ENCODE assay signal across 19 mouse cellular contexts in genomic region chr9:58548897-58549296, GRCm38 (mm10). TPM values are rescaled to one million over a fixed set of nuclear protein-coding genes. Genes with fewer than 3 reads are reported as not detected.
A peak's percentile ranks its signal among the peaks of the same experiment; 100 is the strongest.
DNase-seq lines count a peak whose midpoint lies in the region; ATAC-seq and TF ChIP-seq lines count a peak whose summit lies in the region.
"Had no signal": no experiment of that assay in that cellular context is flagged by ENCODE, and none has a peak within 500 bp of the region (broad histone marks: within the 10 kb centered on the region; RNA-seq: fewer than 3 reads in every experiment).

No protein-coding gene starts in this region.

- no peak for DNase-seq in midbrain, embryonic 10.5 days (ENCODE audit: low spot score)
- DNase-seq in midbrain, embryonic 14.5 days = no peak
- no peak for DNase-seq in left cerebral cortex, postnatal 14 days (ENCODE audit: low spot score in 2 of 2)
- DNase-seq: adrenal gland, adult 8-10 months; heart, adult 18-20 months; lung, adult 2 months; right cerebral cortex, postnatal 25 days; thymus, postnatal 25 days had no signal

- peak; percentile 88 for TF ChIP-seq EP300 in ES-Bruce4 (IDR thresholded peaks at IDR 0.05; ENCODE audit: insufficient read depth, low read depth, low read length)

- no peak for TF ChIP-seq POLR2A in ES-Bruce4 (IDR thresholded peaks at IDR 0.05; ENCODE audit: insufficient read depth, low read length)
- no peak for TF ChIP-seq POLR2A in embryonic fibroblast, embryonic 13.5 days (IDR thresholded peaks at IDR 0.05; ENCODE audit: low read depth, low read length)
- no peak for TF ChIP-seq POLR2A in olfactory bulb, adult 2 months (IDR thresholded peaks at IDR 0.05; ENCODE audit: insufficient read depth, low read depth, low read length)

- H3K27me3 ChIP-seq in midbrain, embryonic 10.5 days (ENCODE audit: low read depth, poor library complexity, severe bottlenecking) = no peaks in the 10 kb centered on the region
- no peaks in the 10 kb centered on the region for H3K27me3 ChIP-seq in midbrain, embryonic 14.5 days (ENCODE audit: control insufficient read depth, insufficient read depth, low read length)
- H3K27me3 ChIP-seq in ES-Bruce4 (ENCODE audit: control insufficient read depth, insufficient read depth, low read length, poor library complexity, severe bottlenecking) = no peaks in the 10 kb centered on the region
- H3K27me3 ChIP-seq: neural tube, embryonic 13.5 days had no signal

- no peak overlapping the region for H3K4me2 ChIP-seq in midbrain, embryonic 14.5 days (ENCODE audit: low read length)
- H3K4me2 ChIP-seq: liver, embryonic 11.5 days; neural tube, embryonic 13.5 days had no signal

- H3K9ac ChIP-seq in midbrain, embryonic 14.5 days (replicated peaks; ENCODE audit: low read length) = no peak overlapping the region
- H3K9ac ChIP-seq in ES-Bruce4 (ENCODE audit: low read depth, poor library complexity, severe bottlenecking) = no peak overlapping the region
- H3K9ac ChIP-seq: neural tube, embryonic 13.5 days had no signal

- no peak for TF ChIP-seq CTCF in ES-Bruce4 (IDR thresholded peaks at IDR 0.05; ENCODE audit: low read depth, low read length)
- no peak for TF ChIP-seq CTCF in embryonic fibroblast, embryonic 13.5 days (IDR thresholded peaks at IDR 0.05; ENCODE audit: borderline replicate concordance, insufficient read depth, low read length)
- TF ChIP-seq CTCF in olfactory bulb, adult 2 months (IDR thresholded peaks at IDR 0.05; ENCODE audit: insufficient read depth, low read depth, low read length) = no peak

- 51% methylated on average over 4 of the region's 4 CpGs for WGBS in midbrain, embryonic 10.5 days
- WGBS in midbrain, embryonic 14.5 days = 48% methylated on average over 4 of the region's 4 CpGs
- WGBS in olfactory bulb, adult 2 months = 39% methylated on average over 4 of the region's 4 CpGs

- H3K4me3 ChIP-seq in midbrain, embryonic 10.5 days = no peak overlapping the region
- H3K4me3 ChIP-seq in midbrain, embryonic 14.5 days (replicated peaks; ENCODE audit: low read depth, low read length) = no peak overlapping the region
- no peak overlapping the region for H3K4me3 ChIP-seq in ES-Bruce4 (ENCODE audit: low read depth, low read length)
- H3K4me3 ChIP-seq in embryonic fibroblast, embryonic 13.5 days (ENCODE audit: insufficient read depth, low read length) = no peak overlapping the region
- H3K4me3 ChIP-seq in olfactory bulb, adult 2 months (ENCODE audit: insufficient read depth, low read depth, low read length) = no peak overlapping the region
- H3K4me3 ChIP-seq: erythroblast, embryonic 14.5 days; limb, embryonic 10.5 days; neural tube, embryonic 13.5 days had no signal

- H3K4me1 ChIP-seq in midbrain, embryonic 10.5 days = peaks cover 36% of the 10 kb centered on the region
- H3K4me1 ChIP-seq in midbrain, embryonic 14.5 days (ENCODE audit: control insufficient read depth, insufficient read depth, low read length) = peaks cover 30% of the 10 kb centered on the region
- peaks cover 11% of the 10 kb centered on the region for H3K4me1 ChIP-seq in ES-Bruce4 (ENCODE audit: control insufficient read depth, insufficient read depth, low read length)
- peaks cover 18% of the 10 kb centered on the region for H3K4me1 ChIP-seq in embryonic fibroblast, embryonic 13.5 days (ENCODE audit: control insufficient read depth, insufficient read depth, low read length)
- peaks cover 42% of the 10 kb centered on the region for H3K4me1 ChIP-seq in olfactory bulb, adult 2 months (ENCODE audit: control insufficient read depth, insufficient read depth, low read length)

- H3K9me3 ChIP-seq in midbrain, embryonic 10.5 days (replicated peaks) = no peaks in the 10 kb centered on the region
- H3K9me3 ChIP-seq in midbrain, embryonic 14.5 days (ENCODE audit: control insufficient read depth, low read length) = no peaks in the 10 kb centered on the region
- H3K9me3 ChIP-seq in ES-Bruce4 (replicated peaks; ENCODE audit: control insufficient read depth, insufficient read depth, low read length, poor library complexity, severe bottlenecking) = no peaks in the 10 kb centered on the region
- H3K9me3 ChIP-seq: limb, embryonic 10.5 days; neural tube, embryonic 13.5 days had no signal

- H3K27ac ChIP-seq in midbrain, embryonic 10.5 days (replicated peaks) = 0 out of 2 replicates have a peak overlapping the region, but pooled peaks have one; percentile 34
- no peak overlapping the region for H3K27ac ChIP-seq in midbrain, embryonic 14.5 days (replicated peaks; ENCODE audit: low read depth, low read length)
- H3K27ac ChIP-seq in ES-Bruce4 (ENCODE audit: insufficient read depth, low read length) = peak overlapping the region; percentile 7
- H3K27ac ChIP-seq in embryonic fibroblast, embryonic 13.5 days (ENCODE audit: insufficient read depth, low read length) = peak overlapping the region; percentile 53; the same call in 1 of the 2 replicates
- peak overlapping the region; percentile 66 for H3K27ac ChIP-seq in olfactory bulb, adult 2 months (ENCODE audit: insufficient read depth, low read depth, low read length)
- H3K27ac ChIP-seq: limb, embryonic 10.5 days; macrophage; neural tube, embryonic 13.5 days had no signal

- H3K36me3 ChIP-seq in midbrain, embryonic 10.5 days = no peaks in the 10 kb centered on the region
- H3K36me3 ChIP-seq in midbrain, embryonic 14.5 days (ENCODE audit: control insufficient read depth, insufficient read depth, low read length) = no peaks in the 10 kb centered on the region
- H3K36me3 ChIP-seq in ES-Bruce4 (ENCODE audit: control insufficient read depth, insufficient read depth, low read length, poor library complexity, severe bottlenecking) = no peaks in the 10 kb centered on the region
- H3K36me3 ChIP-seq: neural tube, embryonic 13.5 days had no signal

- ATAC-seq in midbrain, embryonic 14.5 days (ENCODE audit: low FRiP score, low TSS enrichment) = no peak
- no peak for ATAC-seq in erythroblast, adult 5-6 weeks (replicated peaks; ENCODE audit: low FRiP score, poor library complexity, severe bottlenecking)
- ATAC-seq: forebrain, embryonic 14.5 days; inflammation-experienced regulatory T-cells, adult 6 months had no signal

- intact Hi-C loops in left cerebral cortex, postnatal 14 days (cut with DNase I) = loop anchor here (10.0 kb wide), 1 partner anchor 326 kb away; no protein-coding TSS in a partner anchor

RNA-seq across cellular contexts. Expression of gene Cd276, which starts 6.3 kb away (rescaled TPM):
- 24.5 and 26.0 TPM in 2 replicates for polyA plus RNA-seq in midbrain, embryonic 10.5 days (2016; fragmentation: Nextera tagmentation; extraction: Ambion mirVana)
- polyA plus RNA-seq in midbrain, embryonic 14.5 days (2014; fragmentation: Nextera tagmentation; extraction: Ambion mirVana) = 33.2 and 38.1 TPM in 2 replicates
- polyA plus RNA-seq in ES-Bruce4 (2011; ENCODE audit: insufficient read depth, insufficient read length, low read depth, missing spikeins) = 51.1 and 56.9 TPM in 2 replicates
- polyA plus RNA-seq in embryonic fibroblast, embryonic 13.5 days (2011; ENCODE audit: insufficient read length, low read depth, missing spikeins) = 62.4 and 64.1 TPM in 2 replicates
- not detected in 2 replicates for polyA plus RNA-seq in olfactory bulb, adult 2 months (2012; ENCODE audit: insufficient read depth, insufficient read length, low replicate concordance, missing spikeins)
- total RNA-seq in erythroblast, adult 5-6 weeks (2015; ENCODE audit: low replicate concordance) = not detected in 2 replicates
- total RNA-seq in erythroblast, adult 5-6 weeks (2017; ENCODE audit: low replicate concordance) = not detected in 2 replicates
- total RNA-seq in left cerebral cortex, postnatal 14 days (2021) = 10 to 100 TPM; 13.2 to 14.6 TPM
- polyA plus RNA-seq: erythroblast, embryonic 14.5 days; inflammation-experienced regulatory T-cells, adult 6 months had no signal

RNA-seq across cellular contexts. Expression of gene Nptn, which starts 33.1 kb away (rescaled TPM):
- polyA plus RNA-seq in midbrain, embryonic 10.5 days (2016; fragmentation: Nextera tagmentation; extraction: Ambion mirVana) = 52.5 and 55.2 TPM in 2 replicates
- polyA plus RNA-seq in midbrain, embryonic 14.5 days (2014; fragmentation: Nextera tagmentation; extraction: Ambion mirVana) = 179 and 180 TPM in 2 replicates
- 91.4 and 93.4 TPM in 2 replicates for polyA plus RNA-seq in ES-Bruce4 (2011; ENCODE audit: insufficient read depth, insufficient read length, low read depth, missing spikeins)
- polyA plus RNA-seq in embryonic fibroblast, embryonic 13.5 days (2011; ENCODE audit: insufficient read length, low read depth, missing spikeins) = 514 and 525 TPM in 2 replicates
- 425 and 1,354 TPM in 2 replicates for polyA plus RNA-seq in olfactory bulb, adult 2 months (2012; ENCODE audit: insufficient read depth, insufficient read length, low replicate concordance, missing spikeins)
- 256 and 349 TPM in 2 replicates for total RNA-seq in erythroblast, adult 5-6 weeks (2015; ENCODE audit: low replicate concordance)
- 122 and 135 TPM in 2 replicates for total RNA-seq in erythroblast, adult 5-6 weeks (2017; ENCODE audit: low replicate concordance)
- 1,000 to 10,000 TPM in 1 of 2 experiments, 100 to 1,000 TPM in 1; 987 to 1,013 TPM for total RNA-seq in left cerebral cortex, postnatal 14 days (2021)

Comparison
In these comparisons a context has a peak if more than half of its experiments do, and no peak if none do; other contexts are left out.
1. RNA of gene Cd276, which starts 6.3 kb away (polyA plus RNA-seq): 62.4 to 64.1 TPM in embryonic fibroblast, embryonic 13.5 days, 51.1 to 56.9 TPM in ES-Bruce4, 33.2 to 38.1 TPM in midbrain, embryonic 14.5 days and 24.5 to 26.0 TPM in midbrain, embryonic 10.5 days; not detected in olfactory bulb, adult 2 months; every median in the first group is over 10 times any median in the second.